Mouse (Mus musculus) kidney, postnatal 25 days (tissue): ENCODE measurements around the gene Rad51c.
A peak's percentile ranks its signal among the peaks of the same experiment; 100 is the strongest.

Experiments
- DNase-seq, 2 experiments: peaks; one replicate each; pipeline ENCODE4 v3.0.0; 2021; ENCODE audit warnings: mixed read lengths in 2 of 2

Gene Rad51c

GRCm38 (mm10) chr11:87359262-87359612 is 45.5 kb downstream of the Rad51c start:
- DNase-seq: no peak

- DNase-seq: peak; percentile 74 to 80
These were observed 46.2 kb downstream of the Rad51c start, which contains the start of gene Ppm1e for GRCm38 (mm10) chr11:87358331-87359261. TSS of gene Ppm1e (minus strand) at chr11:87359023.

- peak in 1 of 2 experiments; percentile 2 for DNase-seq
These were observed 47.1 kb downstream of the Rad51c start for GRCm38 (mm10) chr11:87357317-87358300.

GRCm38 (mm10) chr11:87354861-87355260 is 49.9 kb downstream of the Rad51c start:
- DNase-seq: no peak

- DNase-seq: no peak
These were observed 51.0 kb downstream of the Rad51c start for GRCm38 (mm10) chr11:87353646-87354170.
